9 mouse cellular contexts compared by ENCODE assay signal in the genomic region with DNA sequence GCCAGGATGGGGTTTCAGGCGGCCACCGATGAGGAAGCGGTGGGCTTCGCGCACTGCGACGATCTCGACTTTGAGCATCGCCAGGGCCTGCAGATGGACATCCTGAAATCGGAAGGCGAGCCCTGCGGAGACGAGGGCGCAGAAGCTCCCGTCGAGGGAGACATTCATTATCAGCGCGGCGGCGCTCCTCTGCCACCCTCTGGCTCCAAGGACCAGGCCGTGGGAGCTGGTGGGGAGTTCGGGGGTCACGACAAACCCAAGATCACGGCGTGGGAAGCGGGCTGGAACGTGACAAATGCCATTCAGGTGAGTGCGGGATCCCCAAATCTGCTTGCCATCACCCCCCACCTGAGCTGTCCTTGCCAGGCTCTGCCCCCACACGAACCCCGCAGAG. TPM values are rescaled to one million over a fixed set of nuclear protein-coding genes. Genes with fewer than 3 reads are reported as not detected.
DNase-seq lines count a peak whose midpoint lies in the region; ATAC-seq lines count a peak whose summit lies in the region.
"Had no signal": no experiment of that assay in that cellular context is flagged by ENCODE, and none has a peak within 500 bp of the region (broad histone marks: within the 10 kb centered on the region; RNA-seq: fewer than 3 reads in every experiment).

No protein-coding gene starts in this region.

- no peak for ATAC-seq in megakaryocyte, adult 5-6 weeks (ENCODE audit: poor library complexity, severe bottlenecking)
- no peak for ATAC-seq in hindbrain, embryonic 15.5 days (ENCODE audit: low FRiP score, low read depth)
- no peak for ATAC-seq in neural tube, embryonic 15.5 days (ENCODE audit: low FRiP score)
- no peak for ATAC-seq in frontal cortex, adult (ENCODE audit: low TSS enrichment)

- DNase-seq in heart, embryonic 10.5 days (ENCODE audit: low spot score), result no peak
- no peak for DNase-seq in heart, postnatal 4 days
- no peak for DNase-seq in spleen, adult 18-20 months

- H3K4me2 ChIP-seq in hindbrain, embryonic 15.5 days, result peak overlapping the region; percentile 54
- peak overlapping the region; percentile 55 for H3K4me2 ChIP-seq in neural tube, embryonic 15.5 days

- H3K27me3 ChIP-seq in heart, embryonic 10.5 days (ENCODE audit: insufficient read depth, poor library complexity, severe bottlenecking), result peaks cover 100% of the 10 kb centered on the region
- peaks cover 98% of the 10 kb centered on the region for H3K27me3 ChIP-seq in megakaryocyte, embryonic 14.5 days (replicated peaks)
- peaks cover 48% of the 10 kb centered on the region for H3K27me3 ChIP-seq in hindbrain, embryonic 15.5 days
- peaks cover 90% of the 10 kb centered on the region for H3K27me3 ChIP-seq in neural tube, embryonic 15.5 days (replicated peaks)

- peaks cover 55% of the 10 kb centered on the region for H3K4me1 ChIP-seq in heart, embryonic 10.5 days
- H3K4me1 ChIP-seq in megakaryocyte, embryonic 14.5 days, result peaks cover 70% of the 10 kb centered on the region
- H3K4me1 ChIP-seq in hindbrain, embryonic 15.5 days (replicated peaks), result peaks cover 35% of the 10 kb centered on the region
- H3K4me1 ChIP-seq in neural tube, embryonic 15.5 days, result peaks cover 43% of the 10 kb centered on the region

- H3K9ac ChIP-seq in hindbrain, embryonic 15.5 days, result peak overlapping the region; percentile 55
- peak overlapping the region; percentile 60 for H3K9ac ChIP-seq in neural tube, embryonic 15.5 days (replicated peaks)

- H3K4me3 ChIP-seq in heart, embryonic 10.5 days, result peak overlapping the region; percentile 49
- H3K4me3 ChIP-seq in megakaryocyte, embryonic 14.5 days (replicated peaks), result peak overlapping the region; percentile 42
- H3K4me3 ChIP-seq in hindbrain, embryonic 15.5 days, result peak overlapping the region; percentile 46
- H3K4me3 ChIP-seq in neural tube, embryonic 15.5 days (replicated peaks), result peak overlapping the region; percentile 50

- no peak overlapping the region for H3K27ac ChIP-seq in heart, embryonic 10.5 days
- peak overlapping the region; percentile 92 for H3K27ac ChIP-seq in hindbrain, embryonic 15.5 days (replicated peaks)
- peak overlapping the region; percentile 88 for H3K27ac ChIP-seq in neural tube, embryonic 15.5 days (replicated peaks)

- no peaks in the 10 kb centered on the region for H3K9me3 ChIP-seq in heart, embryonic 10.5 days
- H3K9me3 ChIP-seq in megakaryocyte, embryonic 14.5 days, result peaks cover 4% of the 10 kb centered on the region
- no peaks in the 10 kb centered on the region for H3K9me3 ChIP-seq in hindbrain, embryonic 15.5 days
- no peaks in the 10 kb centered on the region for H3K9me3 ChIP-seq in neural tube, embryonic 15.5 days (replicated peaks)

- 1% methylated on average over 30 of the region's 30 CpGs for WGBS in heart, embryonic 10.5 days
- WGBS in hindbrain, embryonic 15.5 days, result under 1% methylated on average over 30 of the region's 30 CpGs
- 0% methylated on average over 30 of the region's 30 CpGs for WGBS in neural tube, embryonic 15.5 days

- H3K36me3 ChIP-seq in heart, embryonic 10.5 days, result no peaks in the 10 kb centered on the region
- H3K36me3 ChIP-seq in megakaryocyte, embryonic 14.5 days (replicated peaks; ENCODE audit: low read length), result no peaks in the 10 kb centered on the region
- H3K36me3 ChIP-seq in hindbrain, embryonic 15.5 days, result no peaks in the 10 kb centered on the region
- H3K36me3 ChIP-seq in neural tube, embryonic 15.5 days, result no peaks in the 10 kb centered on the region

RNA-seq across cellular contexts. Expression of gene Slc32a1, which starts 0.8 kb away (rescaled TPM):
- polyA plus RNA-seq in heart, embryonic 10.5 days (2016; fragmentation: Nextera tagmentation; extraction: Ambion mirVana), result not detected in 2 replicates
- total RNA-seq in heart, postnatal 4 days (2021), result not detected
- polyA plus RNA-seq in megakaryocyte, embryonic 14.5 days (2012; ENCODE audit: insufficient read depth, low replicate concordance), result 1.6 and 1.9 TPM in 2 replicates
- 0.07 TPM in 1 of 2 replicates, not detected in the other for total RNA-seq in megakaryocyte, adult 5-6 weeks (2015)
- 0.12 TPM in 1 of 2 replicates, not detected in the other for total RNA-seq in megakaryocyte, adult 5-6 weeks (2017)
- 11.6 and 13.2 TPM in 2 replicates for polyA plus RNA-seq in hindbrain, embryonic 15.5 days (2015; fragmentation: Nextera tagmentation; extraction: Ambion mirVana)
- 9.7 and 11.1 TPM in 2 replicates for polyA plus RNA-seq in neural tube, embryonic 15.5 days (2015; fragmentation: Nextera tagmentation; extraction: Ambion mirVana)
- total RNA-seq: liver, adult 2 months had no signal
- polyA plus RNA-seq: liver, adult 2 months had no signal

RNA-seq across cellular contexts. Expression of gene Actr5, which starts 13.4 kb away (rescaled TPM):
- 8.5 and 12.7 TPM in 2 replicates for polyA plus RNA-seq in heart, embryonic 10.5 days (2016; fragmentation: Nextera tagmentation; extraction: Ambion mirVana)
- 1 to 10 TPM; 9.0 to 9.4 TPM for total RNA-seq in heart, postnatal 4 days (2021)
- polyA plus RNA-seq in megakaryocyte, embryonic 14.5 days (2012; ENCODE audit: insufficient read depth, low replicate concordance), result 2.1 and 5.7 TPM in 2 replicates
- total RNA-seq in megakaryocyte, adult 5-6 weeks (2015), result 7.1 and 8.0 TPM in 2 replicates
- 13.0 and 13.1 TPM in 2 replicates for total RNA-seq in megakaryocyte, adult 5-6 weeks (2017)
- 12.0 and 13.1 TPM in 2 replicates for polyA plus RNA-seq in hindbrain, embryonic 15.5 days (2015; fragmentation: Nextera tagmentation; extraction: Ambion mirVana)
- 11.4 TPM in 2 replicates for polyA plus RNA-seq in neural tube, embryonic 15.5 days (2015; fragmentation: Nextera tagmentation; extraction: Ambion mirVana)

RNA-seq across cellular contexts. Expression of gene Ppp1r16b, which starts 53.9 kb away (rescaled TPM):
- polyA plus RNA-seq in heart, embryonic 10.5 days (2016; fragmentation: Nextera tagmentation; extraction: Ambion mirVana), result 4.1 and 4.7 TPM in 2 replicates
- 10 to 100 TPM; 13.8 to 14.2 TPM for total RNA-seq in heart, postnatal 4 days (2021)
- polyA plus RNA-seq in megakaryocyte, embryonic 14.5 days (2012; ENCODE audit: insufficient read depth, low replicate concordance), result 1.6 and 3.6 TPM in 2 replicates
- 0.58 and 0.98 TPM in 2 replicates for total RNA-seq in megakaryocyte, adult 5-6 weeks (2015)
- 0.70 and 1.3 TPM in 2 replicates for total RNA-seq in megakaryocyte, adult 5-6 weeks (2017)
- polyA plus RNA-seq in hindbrain, embryonic 15.5 days (2015; fragmentation: Nextera tagmentation; extraction: Ambion mirVana), result 22.1 and 23.4 TPM in 2 replicates
- 25.3 and 26.6 TPM in 2 replicates for polyA plus RNA-seq in neural tube, embryonic 15.5 days (2015; fragmentation: Nextera tagmentation; extraction: Ambion mirVana)
